ENCODE assay signal across 17 mouse cellular contexts in genomic region chr5:139125717-139126116, GRCm38 (mm10).
"Had no signal": no experiment of that assay in that cellular context is flagged by ENCODE, and none has a peak within 500 bp of the region (broad histone marks: within the 10 kb centered on the region; RNA-seq: fewer than 3 reads in every experiment).

No protein-coding gene starts in this region.

- H3K4me3 ChIP-seq: midbrain, embryonic 10.5 days; midbrain, embryonic 12.5 days; myocyte; neural tube, embryonic 13.5 days; neural tube, embryonic 15.5 days had no signal

- H3K27me3 ChIP-seq: neural tube, embryonic 15.5 days had no signal

- H3K36me3 ChIP-seq: midbrain, embryonic 10.5 days had no signal

- H3K9me3 ChIP-seq: midbrain, embryonic 10.5 days; midbrain, embryonic 12.5 days; neural tube, embryonic 15.5 days had no signal

- DNase-seq: lung, embryonic 14.5 days; lung, postnatal 10 days; lung, postnatal 4 days; midbrain, embryonic 14.5 days; retina, postnatal 1 day; right cerebral cortex, adult 18-20 months; right cerebral cortex, postnatal 25 days; right cerebral cortex, postnatal 4 days; spleen, adult 18-20 months; thymus, adult 18-20 months; thymus, postnatal 14 days; thymus, postnatal 36 days had no signal

- H3K27ac ChIP-seq: midbrain, embryonic 10.5 days; midbrain, embryonic 12.5 days; neural tube, embryonic 13.5 days; neural tube, embryonic 15.5 days had no signal
